Mouse (Mus musculus) testis, adult 2 months (tissue): ENCODE data around the gene Ttc25.

ENCODE experiments used
- CTCF ChIP-seq: fragments of 200-500 bp; IDR thresholded peaks from 2 replicates; pipeline ENCODE4 v1.5.1; 2012; ENCODE audit warnings: low read depth, mild to moderate bottlenecking, inconsistent platforms, low read length, moderate library complexity; ENCODE audit not compliant: control insufficient read depth, insufficient read depth, insufficient replicate concordance
- POLR2A ChIP-seq: fragments of 200-500 bp; IDR thresholded peaks from 2 replicates; pipeline ENCODE4 v1.6.1; 2012; ENCODE audit warnings: low read depth, mild to moderate bottlenecking, inconsistent platforms, low read length, moderate library complexity; ENCODE audit not compliant: control insufficient read depth

- TF ChIP-seq CTCF (no peak), POLR2A (no peak)
Measured at GRCm38 (mm10) chr11:100577852-100578599, 32.6 kb downstream of the Ttc25 start.
